Mouse (Mus musculus) mesoderm, embryonic 11.5 days (tissue): ENCODE data around the gene Gm15737.
A peak's percentile ranks its signal among the peaks of the same experiment; 100 is the strongest.

Experiments used
- DNase-seq: peaks from one replicate; pipeline ENCODE4 v3.0.0-alpha.2; 2012; ENCODE audit warnings: low read depth, low spot score

Gene Gm15737

GRCm38 (mm10) chr6:92875340-92875739 is 6.2 kb downstream of the Gm15737 start:
- DNase-seq = no peak

GRCm38 (mm10) chr6:92876121-92876520 is 7.0 kb downstream of the Gm15737 start:
- no peak for DNase-seq

GRCm38 (mm10) chr6:92877236-92877635 is 8.1 kb downstream of the Gm15737 start:
- DNase-seq = no peak

- no peak for DNase-seq
Measured at GRCm38 (mm10) chr6:92878771-92879170, 9.6 kb downstream of the Gm15737 start.

- DNase-seq = no peak
Measured at GRCm38 (mm10) chr6:92879700-92880265, 10.6 kb downstream of the Gm15737 start.

GRCm38 (mm10) chr6:92882446-92882845 is 13.3 kb downstream of the Gm15737 start:
- no peak for DNase-seq

- no peak for DNase-seq
Measured at GRCm38 (mm10) chr6:92883131-92883900, 14.2 kb downstream of the Gm15737 start.

GRCm38 (mm10) chr6:92891535-92891934 is 22.4 kb downstream of the Gm15737 start:
- DNase-seq = peak; percentile 26

GRCm38 (mm10) chr6:92904037-92904436 is 34.9 kb downstream of the Gm15737 start:
- no peak for DNase-seq

GRCm38 (mm10) chr6:92904491-92904890 is 35.3 kb downstream of the Gm15737 start:
- no peak for DNase-seq

GRCm38 (mm10) chr6:92905922-92906321 is 36.8 kb downstream of the Gm15737 start:
- DNase-seq = peak; percentile 33

GRCm38 (mm10) chr6:92909361-92909760 is 40.2 kb downstream of the Gm15737 start:
- DNase-seq = no peak

GRCm38 (mm10) chr6:92910611-92911010 is 41.5 kb downstream of the Gm15737 start:
- DNase-seq = no peak

- no peak for DNase-seq
Measured at GRCm38 (mm10) chr6:92920938-92921689, 52.0 kb downstream of the Gm15737 start.

GRCm38 (mm10) chr6:92921843-92922242 is 52.7 kb downstream of the Gm15737 start:
- no peak for DNase-seq

GRCm38 (mm10) chr6:92924536-92924935 is 55.4 kb downstream of the Gm15737 start:
- DNase-seq = no peak

- DNase-seq = no peak
Measured at GRCm38 (mm10) chr6:92928261-92928660, 59.1 kb downstream of the Gm15737 start.
